Mouse (Mus musculus) right cerebral cortex, adult 2 months (tissue): ENCODE results near the gene Baiap3.
"Not testable (repeated sequence)": the region's sequence is repeated elsewhere in the genome, so short reads cannot be mapped to it uniquely, and the experiment has no call there.

Source experiments
- DNase-seq, 2 experiments: peaks; one replicate each; pipeline ENCODE4 v3.0.0; 2021 to 2022; ENCODE audit warnings: low spot score in 2 of 2

The Baiap3 gene

GRCm38 (mm10) chr17:25248033-25248750 is 8.0 kb downstream of the Baiap3 start:
- DNase-seq = no peak

DNA sequence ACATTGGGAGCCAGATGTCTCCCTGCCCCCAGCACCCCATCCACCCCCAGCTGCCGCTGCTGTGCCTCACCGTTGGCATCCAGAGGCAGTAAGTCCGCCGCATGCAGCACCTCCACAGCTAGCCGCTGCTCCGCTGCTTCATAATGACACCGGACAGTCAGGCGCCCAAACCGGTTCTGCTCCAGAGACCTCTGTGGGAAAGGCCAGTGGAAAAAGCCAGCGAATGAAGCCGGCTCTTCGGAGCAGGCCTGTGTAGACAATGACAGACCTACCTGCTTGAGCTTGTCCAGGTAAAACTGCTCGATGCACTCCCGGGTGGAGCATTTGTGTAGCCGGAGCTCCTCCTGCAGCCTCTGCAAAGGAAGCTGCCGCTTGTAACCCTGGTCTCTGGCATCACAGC is 11.9 kb downstream of the Baiap3 start:
- no peak for DNase-seq

DNA sequence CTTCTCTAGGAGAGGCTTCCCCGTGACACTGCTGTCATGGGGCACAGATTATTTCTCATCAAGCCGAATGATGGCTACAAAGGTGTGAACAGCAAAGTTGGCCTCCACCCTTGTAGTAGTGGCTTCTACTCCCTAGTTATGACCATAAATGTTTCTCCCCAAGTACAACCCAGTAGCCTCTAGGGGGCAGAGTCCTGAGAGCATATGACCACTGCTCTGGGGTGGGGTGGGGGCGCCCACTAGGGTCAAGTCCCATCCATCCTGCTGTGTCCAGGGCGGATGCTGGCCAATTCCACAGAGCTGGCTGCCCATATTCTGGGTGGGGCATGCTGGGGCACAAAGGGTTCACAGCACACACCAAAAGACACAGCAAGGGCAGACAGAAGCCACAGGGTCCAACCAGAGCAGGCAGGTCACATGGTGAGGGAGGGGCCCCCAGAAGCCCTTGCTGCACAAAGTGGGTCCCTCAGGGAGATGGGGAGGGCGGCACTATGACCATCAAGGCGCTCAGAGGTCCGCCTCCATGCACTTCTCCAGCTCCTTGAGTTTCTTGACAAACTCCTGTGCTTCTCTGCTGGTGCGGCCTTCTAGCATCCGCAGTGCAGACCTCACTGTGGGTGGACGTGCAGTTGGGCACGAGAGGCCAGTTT is 12.9 kb downstream of the Baiap3 start:
- no peak for DNase-seq

GRCm38 (mm10) chr17:25239695-25240636 is 16.2 kb downstream of the Baiap3 start, which contains the start of the genes Gnptg and Tsr3:
Gene Gnptg (minus strand): TSS chr17:25240124.
Gene Tsr3 (plus strand): TSS chr17:25240170.
- DNase-seq = peak; percentile 84 to 89

GRCm38 (mm10) chr17:25235635-25236034 is 20.5 kb downstream of the Baiap3 start:
- no peak for DNase-seq

- not testable (repeated sequence) for DNase-seq
Measured at GRCm38 (mm10) chr17:25231621-25232020, 24.5 kb downstream of the Baiap3 start.

DNA sequence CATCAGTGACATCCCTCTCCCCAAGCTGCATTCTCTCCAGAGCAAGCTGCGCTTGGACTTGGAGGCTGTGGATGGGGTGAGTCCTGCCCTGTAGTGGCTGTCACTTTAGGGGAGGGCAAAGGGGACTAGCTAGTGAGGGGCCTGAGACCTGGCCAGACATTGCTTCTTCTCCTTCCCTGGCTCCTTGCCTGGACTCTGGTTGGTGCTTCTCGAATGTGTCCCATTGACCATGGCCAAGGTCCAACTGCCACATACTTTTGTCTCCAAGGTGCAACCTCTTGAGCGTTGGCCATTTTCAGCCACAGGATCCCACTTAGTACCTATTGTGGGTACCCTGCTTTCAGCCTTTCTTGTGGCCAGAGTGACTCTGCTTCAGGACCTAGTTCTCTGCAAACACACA is 25.5 kb downstream of the Baiap3 start:
- DNase-seq = no peak

DNA sequence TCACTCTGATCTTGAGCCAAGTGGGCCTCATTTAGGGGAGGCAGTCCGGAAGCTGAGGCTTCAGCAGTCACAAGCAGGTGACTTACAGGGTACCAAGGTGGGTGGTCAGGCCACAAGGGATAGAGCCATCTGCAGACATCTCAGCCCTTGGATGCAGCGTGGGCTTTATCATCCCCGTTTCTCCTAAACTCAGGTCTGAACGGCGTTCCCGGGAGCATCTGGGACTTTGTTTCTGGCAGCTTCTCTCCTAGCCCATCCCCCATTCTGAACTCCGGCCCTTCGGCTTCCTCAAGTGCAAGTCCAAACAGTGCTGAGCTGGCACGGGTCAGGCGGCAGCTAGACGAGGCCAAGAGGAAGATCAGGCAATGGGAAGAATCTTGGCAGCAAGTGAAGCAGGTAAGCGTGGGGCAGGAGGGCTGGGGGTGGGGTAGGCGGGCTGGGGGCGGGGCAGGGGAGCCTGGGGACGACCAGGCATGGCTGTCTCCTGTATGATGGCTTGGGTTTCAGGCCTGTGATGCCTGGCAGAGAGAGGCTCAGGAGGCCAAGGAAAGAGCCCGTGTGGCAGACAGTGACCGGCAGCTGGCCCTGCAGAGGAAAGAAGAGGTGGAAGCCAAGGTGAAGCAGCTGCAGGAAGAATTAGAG is 26.0 kb downstream of the Baiap3 start:
- not testable (repeated sequence) for DNase-seq

DNA sequence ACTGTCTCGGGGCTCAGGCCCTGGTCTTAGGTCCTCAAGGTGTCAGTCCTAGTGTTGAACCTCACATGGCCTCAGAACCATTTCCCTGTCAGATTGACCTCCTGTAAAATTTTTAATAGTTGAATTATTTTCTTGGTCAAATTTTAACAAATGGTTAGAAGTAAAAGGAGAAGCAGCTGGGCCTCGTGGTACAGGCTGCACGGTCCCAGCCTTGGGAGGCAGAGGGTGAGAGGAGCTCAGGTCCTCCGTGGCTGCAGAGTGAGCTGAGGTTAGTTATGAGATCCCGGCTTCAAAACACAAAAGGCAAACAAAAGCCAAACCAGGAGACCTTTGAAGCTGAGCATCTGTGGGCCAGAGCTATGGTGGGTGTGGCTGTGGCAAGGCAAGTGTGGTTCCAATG is 28.2 kb downstream of the Baiap3 start:
- no peak for DNase-seq

- no peak for DNase-seq
Measured at GRCm38 (mm10) chr17:25225659-25226058, 30.5 kb downstream of the Baiap3 start.

- DNase-seq = no peak
Measured at GRCm38 (mm10) chr17:25224586-25225222, 31.5 kb downstream of the Baiap3 start.

- no peak for DNase-seq
Measured at GRCm38 (mm10) chr17:25222951-25223601, 33.1 kb downstream of the Baiap3 start.

DNA sequence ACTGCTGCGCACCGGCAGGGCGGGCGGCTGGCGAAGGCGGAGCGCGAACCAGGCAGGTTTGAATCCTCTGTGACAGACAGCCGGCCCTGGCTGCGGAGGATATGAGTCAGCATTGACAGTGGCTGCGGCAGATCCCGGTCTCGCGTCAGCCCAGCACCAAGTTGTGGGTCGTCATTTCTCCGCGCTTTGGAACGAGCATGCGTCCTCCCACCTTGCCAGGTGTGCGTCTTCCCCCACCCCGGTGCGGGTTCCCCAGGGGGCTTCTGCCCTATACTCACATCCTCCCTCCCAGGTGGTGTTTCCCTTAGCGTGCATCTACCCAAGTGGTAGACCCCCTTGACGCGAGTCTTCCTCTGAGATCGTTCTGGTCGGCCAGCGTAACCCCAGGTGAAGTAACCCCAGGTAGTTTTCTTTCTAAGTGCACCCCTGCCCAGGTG is 33.6 kb downstream of the Baiap3 start:
- DNase-seq = peak; percentile 46 to 55

- DNase-seq = peak; percentile 56 to 64
Measured at GRCm38 (mm10) chr17:25221821-25222503, 34.2 kb downstream of the Baiap3 start.

GRCm38 (mm10) chr17:25220746-25221145 is 35.4 kb downstream of the Baiap3 start:
- no peak for DNase-seq

DNA sequence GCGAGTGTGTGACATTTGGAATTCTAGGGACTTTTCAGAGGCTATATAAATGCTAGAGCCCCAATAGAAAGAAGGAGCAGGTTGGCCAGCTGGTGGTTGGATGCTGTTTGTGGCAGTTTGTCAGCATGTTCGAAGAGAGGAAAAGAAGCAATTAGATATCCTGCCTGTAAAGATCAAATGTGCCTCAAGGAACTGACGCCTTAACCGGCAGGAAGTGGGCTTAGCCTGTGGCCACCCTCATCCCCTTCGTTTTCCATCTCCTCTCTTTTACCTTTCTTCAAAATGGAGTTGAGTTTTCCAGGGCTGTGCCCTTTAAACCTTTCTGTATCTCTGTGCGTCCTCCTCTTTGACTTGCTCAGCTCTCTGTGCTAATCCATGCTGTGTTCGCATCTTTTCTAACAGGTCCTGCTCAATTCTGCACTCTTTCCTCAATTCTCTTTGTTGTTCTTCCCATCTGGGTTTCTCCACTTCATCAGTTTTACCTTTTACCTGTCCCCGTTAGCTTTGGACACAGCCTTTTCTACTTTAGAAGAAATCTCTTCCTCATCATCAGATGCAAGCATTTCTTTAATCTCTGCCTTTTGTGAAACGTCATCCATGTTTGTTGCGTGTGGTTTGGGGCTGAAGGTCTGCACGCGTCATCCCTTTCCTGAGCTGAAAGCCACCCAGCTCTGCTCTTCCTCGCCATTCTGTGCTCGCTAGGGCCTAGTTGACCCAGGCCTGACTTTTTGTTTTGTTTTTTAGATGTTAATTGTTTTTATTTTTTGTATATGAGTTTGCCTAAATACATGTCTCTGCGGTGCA is 36.5 kb downstream of the Baiap3 start:
- DNase-seq = no peak

DNA sequence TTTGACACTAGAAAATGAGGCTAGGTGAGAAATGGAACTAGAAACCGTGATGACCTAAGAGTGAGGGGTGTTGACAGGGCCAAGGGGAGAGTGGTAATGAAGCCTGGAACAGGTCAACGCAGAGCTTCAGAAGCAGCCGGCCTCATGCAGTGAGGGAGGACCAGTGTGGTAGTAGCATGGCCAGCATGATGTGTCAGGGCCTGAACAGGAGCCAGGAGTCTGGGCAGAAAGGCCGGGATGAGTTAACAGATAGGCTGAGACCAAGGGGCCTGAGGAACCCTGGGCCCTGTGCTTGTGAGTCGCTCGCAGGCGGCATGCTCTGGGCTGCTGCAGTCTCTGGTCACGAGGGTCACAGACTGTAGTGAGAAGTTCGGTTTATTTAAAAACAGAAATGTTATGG is 37.2 kb downstream of the Baiap3 start:
- no peak for DNase-seq

GRCm38 (mm10) chr17:25215431-25215830 is 40.7 kb downstream of the Baiap3 start:
- DNase-seq = no peak

GRCm38 (mm10) chr17:25211705-25212104 is 44.5 kb downstream of the Baiap3 start:
- peak in 1 of 2 experiments; percentile 19 for DNase-seq
